In genomic region chrX:151938852-151939251, GRCm38 (mm10) we compare ENCODE assay signal across 30 mouse cellular contexts.
"Had no signal": no experiment of that assay in that cellular context is flagged by ENCODE, and none has a peak within 500 bp of the region (broad histone marks: within the 10 kb centered on the region; RNA-seq: fewer than 3 reads in every experiment).

No protein-coding gene starts in this region.

- H3K27ac ChIP-seq: limb, embryonic 10.5 days; limb, embryonic 12.5 days; limb, embryonic 13.5 days; limb, embryonic 15.5 days; liver, embryonic 12.5 days; liver, embryonic 13.5 days; liver, embryonic 14.5 days; liver, embryonic 15.5 days; lung, embryonic 15.5 days; macrophage; midbrain, embryonic 12.5 days; midbrain, embryonic 13.5 days; midbrain, embryonic 15.5 days; neural tube, embryonic 12.5 days had no signal

- H3K4me1 ChIP-seq: limb, embryonic 10.5 days; limb, embryonic 12.5 days; limb, embryonic 13.5 days; limb, embryonic 15.5 days; liver, embryonic 12.5 days; liver, embryonic 13.5 days; liver, embryonic 15.5 days; lung, embryonic 15.5 days; megakaryocyte, embryonic 14.5 days; midbrain, embryonic 12.5 days; midbrain, embryonic 13.5 days; midbrain, embryonic 15.5 days; neural tube, embryonic 12.5 days had no signal

- H3K9me3 ChIP-seq: limb, embryonic 10.5 days; limb, embryonic 12.5 days; limb, embryonic 13.5 days; limb, embryonic 15.5 days; liver, embryonic 12.5 days; liver, embryonic 13.5 days; liver, embryonic 15.5 days; lung, embryonic 15.5 days; midbrain, embryonic 12.5 days; midbrain, embryonic 13.5 days; midbrain, embryonic 15.5 days; neural tube, embryonic 12.5 days had no signal

- DNase-seq: left cerebral cortex, postnatal 4 days; liver; liver, embryonic 13.5 days; liver, postnatal 0 days; lung, adult 18-20 months; lung, adult 2 months; lung, embryonic 14.5 days; lung, postnatal 10 days; lung, postnatal 14 days; lung, postnatal 36 days; lung, postnatal 4 days; midbrain, embryonic 14.5 days had no signal

- H3K27me3 ChIP-seq: liver, embryonic 12.5 days; liver, embryonic 13.5 days; liver, embryonic 15.5 days; midbrain, embryonic 15.5 days; neural tube, embryonic 12.5 days had no signal

- ATAC-seq: liver, embryonic 12.5 days; liver, postnatal 0 days; lung, postnatal 0 days; midbrain, embryonic 13.5 days; midbrain, embryonic 15.5 days; midbrain, embryonic 16.5 days had no signal

- H3K4me2 ChIP-seq: limb, embryonic 12.5 days; limb, embryonic 13.5 days; limb, embryonic 15.5 days; liver, embryonic 11.5 days; liver, embryonic 12.5 days; liver, embryonic 13.5 days; liver, embryonic 15.5 days; lung, embryonic 14.5 days; lung, embryonic 15.5 days; midbrain, embryonic 12.5 days; midbrain, embryonic 13.5 days; midbrain, embryonic 15.5 days; neural tube, embryonic 12.5 days had no signal

- H3K36me3 ChIP-seq: lung, embryonic 15.5 days; midbrain, embryonic 15.5 days had no signal

- H3K9ac ChIP-seq: limb, embryonic 12.5 days; limb, embryonic 13.5 days; limb, embryonic 15.5 days; liver, embryonic 12.5 days; liver, embryonic 13.5 days; liver, embryonic 14.5 days; liver, embryonic 15.5 days; liver, postnatal 0 days; lung, embryonic 14.5 days; lung, embryonic 15.5 days; midbrain, embryonic 12.5 days; midbrain, embryonic 13.5 days; midbrain, embryonic 15.5 days; neural tube, embryonic 12.5 days had no signal

- H3K4me3 ChIP-seq: limb, embryonic 10.5 days; limb, embryonic 12.5 days; limb, embryonic 13.5 days; limb, embryonic 15.5 days; liver, embryonic 12.5 days; liver, embryonic 13.5 days; liver, embryonic 15.5 days; lung, embryonic 15.5 days; megakaryocyte, embryonic 14.5 days; midbrain, embryonic 12.5 days; midbrain, embryonic 13.5 days; midbrain, embryonic 15.5 days; myocyte; neural tube, embryonic 12.5 days had no signal
